Mouse (Mus musculus): ENCODE results near the gene Rhebl1. TPM values are rescaled to one million over a fixed set of nuclear protein-coding genes. Genes with fewer than 3 reads are reported as not detected.
"Not testable (repeated sequence)": the region's sequence is repeated elsewhere in the genome, so short reads cannot be mapped to it uniquely, and the experiment has no call there.

The Rhebl1 gene
- polyA plus RNA-seq, 1 experiment from 2014 or later, result 17.0 TPM

- ATAC-seq (replicated peaks; ENCODE audit: insufficient number of reproducible peaks, low FRiP score, low TSS enrichment, low read depth) (no peak), DNase-seq (ENCODE audit: low spot score) (no peak)
- Histone ChIP-seq H3K36me3 (replicated peaks; ENCODE audit: control insufficient read depth, insufficient read depth, low read depth, low read length) (no peaks in the 10 kb centered on the region), H3K4me3 (ENCODE audit: low read depth, low read length) (no peak overlapping the region), H3K4me1 (ENCODE audit: control insufficient read depth, insufficient read depth, low read length) (no peaks in the 10 kb centered on the region), H3K27me3 (ENCODE audit: control insufficient read depth, insufficient read depth, low read length) (no peaks in the 10 kb centered on the region), H3K9ac (replicated peaks; ENCODE audit: low read length) (no peak overlapping the region), H3K9me3 (replicated peaks; ENCODE audit: control insufficient read depth, low read length) (no peaks in the 10 kb centered on the region), H3K27ac (replicated peaks; ENCODE audit: low read depth, low read length) (no peak overlapping the region), H3K4me2 (ENCODE audit: low read depth, low read length) (no peak overlapping the region)
- 61% methylated on average over 3 of the region's 3 CpGs for WGBS
Measured at GRCm38 (mm10) chr15:98922581-98922980, 28.2 kb upstream of the Rhebl1 start.

GRCm38 (mm10) chr15:98921510-98921909 lies 27.2 kb upstream of the Rhebl1 start:
- DNase-seq (ENCODE audit: low spot score) (no peak), ATAC-seq (replicated peaks; ENCODE audit: insufficient number of reproducible peaks, low FRiP score, low TSS enrichment, low read depth) (no peak)
- H3K4me2 ChIP-seq (ENCODE audit: low read depth, low read length), result no peak overlapping the region
- H3K27me3 ChIP-seq (ENCODE audit: control insufficient read depth, insufficient read depth, low read length), result no peaks in the 10 kb centered on the region
- no peaks in the 10 kb centered on the region for H3K9me3 ChIP-seq (replicated peaks; ENCODE audit: control insufficient read depth, low read length)
- WGBS, result 72% methylated on average over 5 of the region's 5 CpGs
- H3K4me1 ChIP-seq (ENCODE audit: control insufficient read depth, insufficient read depth, low read length), result no peaks in the 10 kb centered on the region
- H3K9ac ChIP-seq (replicated peaks; ENCODE audit: low read length), result no peak overlapping the region
- no peak overlapping the region for H3K27ac ChIP-seq (replicated peaks; ENCODE audit: low read depth, low read length)
- no peaks in the 10 kb centered on the region for H3K36me3 ChIP-seq (replicated peaks; ENCODE audit: control insufficient read depth, insufficient read depth, low read depth, low read length)
- H3K4me3 ChIP-seq (ENCODE audit: low read depth, low read length), result no peak overlapping the region

- H3K4me2 ChIP-seq (ENCODE audit: low read depth, low read length), result peak overlapping the region; percentile 60
- peak overlapping the region; percentile 33; the same call in 1 of the 2 replicates for H3K9ac ChIP-seq (replicated peaks; ENCODE audit: low read length)
- peak overlapping the region; percentile 94 for H3K4me3 ChIP-seq (ENCODE audit: low read depth, low read length)
- H3K36me3 ChIP-seq (replicated peaks; ENCODE audit: control insufficient read depth, insufficient read depth, low read depth, low read length); H3K27ac ChIP-seq (replicated peaks; ENCODE audit: low read depth, low read length); DNase-seq (ENCODE audit: low spot score); H3K9me3 ChIP-seq (replicated peaks; ENCODE audit: control insufficient read depth, low read length); H3K4me1 ChIP-seq (ENCODE audit: control insufficient read depth, insufficient read depth, low read length); ATAC-seq (replicated peaks; ENCODE audit: insufficient number of reproducible peaks, low FRiP score, low TSS enrichment, low read depth); H3K27me3 ChIP-seq (ENCODE audit: control insufficient read depth, insufficient read depth, low read length): not testable (repeated sequence)
- WGBS, result 31% methylated on average over 8 of the region's 8 CpGs
Measured at GRCm38 (mm10) chr15:98918499-98918895, 24.2 kb upstream of the Rhebl1 start.

GRCm38 (mm10) chr15:98917538-98918498 lies 23.5 kb upstream of the Rhebl1 start, which contains the start of gene Lmbr1l:
Gene Lmbr1l, minus strand, starts transcription at chr15:98918231.
- Histone ChIP-seq H3K27ac (replicated peaks; ENCODE audit: low read depth, low read length) (peak within 1 kb of the TSS; percentile 86), H3K9ac (replicated peaks; ENCODE audit: low read length) (peak within 1 kb of the TSS; percentile 87), H3K27me3 (ENCODE audit: control insufficient read depth, insufficient read depth, low read length) (no peaks in the 10 kb centered on the region), H3K9me3 (replicated peaks; ENCODE audit: control insufficient read depth, low read length) (no peaks in the 10 kb centered on the region), H3K4me3 (ENCODE audit: low read depth, low read length) (peak within 1 kb of the TSS; percentile 94), H3K4me1 (ENCODE audit: control insufficient read depth, insufficient read depth, low read length) (no peaks in the 10 kb centered on the region), H3K36me3 (replicated peaks; ENCODE audit: control insufficient read depth, insufficient read depth, low read depth, low read length) (no peaks in the 10 kb centered on the region; the same call in 1 of the 2 replicates), H3K4me2 (ENCODE audit: low read depth, low read length) (peak within 1 kb of the TSS; percentile 60)
- DNase-seq (ENCODE audit: low spot score) (peak; percentile 100), ATAC-seq (replicated peaks; ENCODE audit: insufficient number of reproducible peaks, low FRiP score, low TSS enrichment, low read depth) (peak; percentile 96)
- WGBS, result under 1% methylated on average over 82 of the region's 82 CpGs

GRCm38 (mm10) chr15:98917091-98917490 lies 22.8 kb upstream of the Rhebl1 start:
- Histone ChIP-seq H3K4me1 (ENCODE audit: control insufficient read depth, insufficient read depth, low read length) (no peaks in the 10 kb centered on the region), H3K4me3 (ENCODE audit: low read depth, low read length) (peak overlapping the region; percentile 94), H3K9me3 (replicated peaks; ENCODE audit: control insufficient read depth, low read length) (no peaks in the 10 kb centered on the region), H3K9ac (replicated peaks; ENCODE audit: low read length) (peak overlapping the region; percentile 87), H3K27me3 (ENCODE audit: control insufficient read depth, insufficient read depth, low read length) (no peaks in the 10 kb centered on the region), H3K27ac (replicated peaks; ENCODE audit: low read depth, low read length) (peak overlapping the region; percentile 86; the same call in 1 of the 2 replicates), H3K36me3 (replicated peaks; ENCODE audit: control insufficient read depth, insufficient read depth, low read depth, low read length) (peaks cover 3% of the 10 kb centered on the region), H3K4me2 (ENCODE audit: low read depth, low read length) (peak overlapping the region; percentile 60)
- 0% methylated on average over 14 of the region's 14 CpGs for WGBS
- no peak for DNase-seq (ENCODE audit: low spot score)
- no peak for ATAC-seq (replicated peaks; ENCODE audit: insufficient number of reproducible peaks, low FRiP score, low TSS enrichment, low read depth)

GRCm38 (mm10) chr15:98916016-98916415 lies 21.7 kb upstream of the Rhebl1 start:
- Histone ChIP-seq H3K4me3 (ENCODE audit: low read depth, low read length) (no peak overlapping the region), H3K9me3 (replicated peaks; ENCODE audit: control insufficient read depth, low read length) (no peaks in the 10 kb centered on the region), H3K4me1 (ENCODE audit: control insufficient read depth, insufficient read depth, low read length) (no peaks in the 10 kb centered on the region), H3K9ac (replicated peaks; ENCODE audit: low read length) (no peak overlapping the region), H3K36me3 (replicated peaks; ENCODE audit: control insufficient read depth, insufficient read depth, low read depth, low read length) (peaks cover 3% of the 10 kb centered on the region), H3K4me2 (ENCODE audit: low read depth, low read length) (no peak overlapping the region), H3K27ac (replicated peaks; ENCODE audit: low read depth, low read length) (no peak overlapping the region), H3K27me3 (ENCODE audit: control insufficient read depth, insufficient read depth, low read length) (no peaks in the 10 kb centered on the region)
- ATAC-seq (replicated peaks; ENCODE audit: insufficient number of reproducible peaks, low FRiP score, low TSS enrichment, low read depth) (no peak), DNase-seq (ENCODE audit: low spot score) (no peak)
- 86% methylated on average over 4 of the region's 4 CpGs for WGBS

GRCm38 (mm10) chr15:98914903-98915302 lies 20.6 kb upstream of the Rhebl1 start:
- WGBS, result 89% methylated on average over 6 of the region's 6 CpGs
- H3K27ac ChIP-seq (replicated peaks; ENCODE audit: low read depth, low read length), result no peak overlapping the region

GRCm38 (mm10) chr15:98904692-98905091 lies 10.4 kb upstream of the Rhebl1 start:
- H3K4me2 ChIP-seq (ENCODE audit: low read depth, low read length), result no peak overlapping the region
- H3K27me3 ChIP-seq (ENCODE audit: control insufficient read depth, insufficient read depth, low read length), result no peaks in the 10 kb centered on the region
- DNase-seq (ENCODE audit: low spot score) (peak; percentile 81), ATAC-seq (replicated peaks; ENCODE audit: insufficient number of reproducible peaks, low FRiP score, low TSS enrichment, low read depth) (no peak)
- H3K4me3 ChIP-seq (ENCODE audit: low read depth, low read length), result no peak overlapping the region
- no peaks in the 10 kb centered on the region for H3K9me3 ChIP-seq (replicated peaks; ENCODE audit: control insufficient read depth, low read length)
- 31% methylated on average over 10 of the region's 10 CpGs for WGBS
- no peak overlapping the region for H3K27ac ChIP-seq (replicated peaks; ENCODE audit: low read depth, low read length)
- H3K4me1 ChIP-seq (ENCODE audit: control insufficient read depth, insufficient read depth, low read length), result no peaks in the 10 kb centered on the region
- peaks cover 13% of the 10 kb centered on the region for H3K36me3 ChIP-seq (replicated peaks; ENCODE audit: control insufficient read depth, insufficient read depth, low read depth, low read length)
- no peak overlapping the region for H3K9ac ChIP-seq (replicated peaks; ENCODE audit: low read length)

More at GRCm38 (mm10) chr15:98914903-98915302, 20.6 kb upstream of the Rhebl1 start:
- H3K9me3 ChIP-seq (replicated peaks; ENCODE audit: control insufficient read depth, low read length), result no peaks in the 10 kb centered on the region
- no peak overlapping the region for H3K4me3 ChIP-seq (ENCODE audit: low read depth, low read length)
- H3K4me2 ChIP-seq (ENCODE audit: low read depth, low read length), result no peak overlapping the region
- peaks cover 3% of the 10 kb centered on the region for H3K36me3 ChIP-seq (replicated peaks; ENCODE audit: control insufficient read depth, insufficient read depth, low read depth, low read length)
- ATAC-seq (replicated peaks; ENCODE audit: insufficient number of reproducible peaks, low FRiP score, low TSS enrichment, low read depth), result no peak
- no peak for DNase-seq (ENCODE audit: low spot score)
- H3K9ac ChIP-seq (replicated peaks; ENCODE audit: low read length), result no peak overlapping the region
- H3K27me3 ChIP-seq (ENCODE audit: control insufficient read depth, insufficient read depth, low read length), result no peaks in the 10 kb centered on the region
- H3K4me1 ChIP-seq (ENCODE audit: control insufficient read depth, insufficient read depth, low read length), result no peaks in the 10 kb centered on the region
